Mouse (Mus musculus) duodenum, adult 2 months (tissue): Measurements from ENCODE around the gene Ccdc137. TPM values are rescaled to one million over a fixed set of nuclear protein-coding genes. Genes with fewer than 3 reads are reported as not detected.

ENCODE experiments used
- polyA plus RNA-seq: library from polyadenylated mRNA; depleted of rRNA; stranded (reverse); fragments of >200 nt; gene quantifications from 2 replicates; pipeline ENCODE4 v1.2.3, GENCODE M21; 2012; ENCODE audit warnings: low replicate concordance; rRNA removed

Ccdc137 gene
- 4.9 and 6.0 TPM in 2 replicates for polyA plus RNA-seq

DNA sequence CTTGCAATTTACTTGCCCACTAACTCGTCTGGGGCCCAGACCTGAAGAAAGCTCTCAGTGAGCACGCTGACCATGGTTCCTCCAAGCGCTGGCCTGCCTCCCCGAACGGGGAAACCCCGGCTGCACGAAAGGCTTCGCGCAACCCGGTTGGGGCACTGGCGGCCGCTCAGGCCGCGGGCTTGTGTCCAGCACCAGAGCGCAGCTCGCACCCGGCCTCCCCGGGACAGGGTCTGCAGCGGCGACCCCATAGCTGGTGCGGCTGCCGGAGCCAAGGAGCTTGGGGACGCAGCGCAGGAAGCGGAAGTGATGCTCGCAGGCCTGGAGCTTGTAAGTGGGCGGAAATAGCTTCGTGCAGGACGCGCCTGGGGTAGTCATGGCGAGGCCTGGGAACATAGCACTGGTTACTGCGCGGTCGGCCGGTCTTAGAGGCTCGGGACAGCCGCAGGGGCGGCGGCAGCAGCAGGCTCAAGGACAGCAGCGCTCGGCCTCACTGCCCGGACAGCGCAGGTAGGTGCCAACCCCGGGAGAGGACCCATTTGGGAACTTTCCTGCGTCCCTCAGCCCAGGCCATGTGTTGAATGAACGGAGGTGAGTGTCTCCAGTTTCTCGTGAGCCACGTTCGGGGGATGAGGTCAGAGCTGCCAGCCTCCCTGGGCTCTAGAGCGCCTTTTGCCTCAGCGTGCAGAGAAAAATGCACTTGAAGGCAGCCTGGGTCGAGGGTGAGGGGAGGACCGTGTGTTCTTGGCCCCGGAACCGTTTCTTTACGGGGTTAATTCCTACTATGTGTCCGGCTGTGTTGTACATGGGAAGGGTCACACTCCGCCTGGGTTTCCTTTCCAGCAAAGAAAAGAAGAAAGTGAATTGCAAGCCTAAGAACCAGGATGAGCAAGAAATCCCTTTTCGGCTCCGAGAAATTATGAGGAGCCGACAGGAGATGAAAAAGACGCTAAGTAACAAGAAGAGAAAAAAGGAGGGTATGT lies at the start of gene Ccdc137, which contains the start of gene Oxld1:
TSS of gene Ccdc137 (plus strand) at position 344 of the 980 bp plus-strand sequence.
TSS of gene Oxld1 (minus strand) at position 297 of the 980 bp plus-strand sequence.

DNA sequence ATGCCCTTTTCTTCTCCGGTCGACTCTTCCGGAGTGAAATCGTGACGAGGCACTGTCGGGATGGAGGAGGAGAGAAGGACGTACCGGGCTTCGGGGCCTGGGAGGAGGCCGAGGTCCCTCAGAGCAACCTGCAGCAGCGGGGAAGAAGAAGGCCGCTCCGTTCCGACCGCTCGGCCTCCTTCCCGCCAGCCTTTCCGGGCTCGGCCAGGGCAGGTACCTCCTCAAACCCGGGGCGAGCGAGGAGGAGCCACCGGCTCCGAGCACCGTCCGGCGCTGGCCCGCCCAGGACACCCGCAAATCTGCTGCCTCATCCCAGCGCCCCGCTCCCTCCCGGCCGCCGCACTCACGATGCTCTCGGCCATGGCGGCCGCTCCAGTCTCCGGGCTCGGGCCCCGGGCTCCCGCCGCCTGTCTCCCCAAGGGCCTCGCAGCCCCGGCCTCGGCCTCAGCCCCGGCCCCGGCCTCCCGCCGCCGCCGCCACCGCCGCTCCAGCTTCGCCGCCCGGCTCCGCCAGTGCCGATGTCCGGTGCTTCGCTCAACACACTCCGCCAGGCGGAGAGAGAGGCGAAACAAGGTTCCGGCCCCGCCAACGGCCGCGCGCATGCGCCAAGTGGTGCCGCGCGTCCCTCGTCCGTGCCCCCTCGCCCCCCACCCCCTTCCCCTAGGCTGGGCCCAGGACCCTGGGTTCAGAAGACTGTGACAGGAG lies 20.6 kb upstream of the Ccdc137 start, which contains the start of gene Nploc4:
TSS of gene Nploc4 (minus strand) at position 557 of the 705 bp plus-strand sequence.

GRCm38 (mm10) chr11:120442344-120442743 lies 15.6 kb upstream of the Ccdc137 start, which contains the start of gene Tspan10:
TSS of gene Tspan10 (plus strand) at chr11:120442644.

GRCm38 (mm10) chr11:120453306-120453705 lies 4.6 kb upstream of the Ccdc137 start, which contains the start of gene Pde6g:
TSS of gene Pde6g (minus strand) at chr11:120453500.

GRCm38 (mm10) chr11:120467051-120467735 lies 9.3 kb downstream of the Ccdc137 start, which contains the start of gene Arl16:
TSS of gene Arl16 (minus strand) at chr11:120467607.

GRCm38 (mm10) chr11:120484265-120484981 lies 26.5 kb downstream of the Ccdc137 start, which contains the start of gene Mrpl12:
TSS of gene Mrpl12 (plus strand) at chr11:120484613.

GRCm38 (mm10) chr11:120491317-120492023 lies 33.6 kb downstream of the Ccdc137 start, which contains the start of gene Slc25a10:
TSS of gene Slc25a10 (plus strand) at chr11:120491840.

Other genes starting within 250 kb of the Ccdc137 start
- 11.2 and 12.3 TPM in 2 replicates for gene Bahcc1, start 225.2 kb upstream of the Ccdc137 start, polyA plus RNA-seq
- 797 and 1,378 TPM in 2 replicates for gene Actg1, start 109.6 kb upstream of the Ccdc137 start, polyA plus RNA-seq
- gene Fscn2, start 96.6 kb upstream of the Ccdc137 start, polyA plus RNA-seq = 0.12 TPM in 1 of 2 replicates, not detected in the other
- gene Faap100, start 79.4 kb upstream of the Ccdc137 start, polyA plus RNA-seq = 49.3 and 67.2 TPM in 2 replicates
- 48.8 and 65.0 TPM in 2 replicates for gene Nploc4, start 20.4 kb upstream of the Ccdc137 start, polyA plus RNA-seq
- gene Tspan10, start 15.5 kb upstream of the Ccdc137 start, polyA plus RNA-seq = 0.11 and 0.41 TPM in 2 replicates
- gene Pde6g, start 4.6 kb upstream of the Ccdc137 start, polyA plus RNA-seq = 0.27 and 0.28 TPM in 2 replicates
- 24.0 and 38.7 TPM in 2 replicates for gene Oxld1, start within 50 bp of the Ccdc137 start, polyA plus RNA-seq
- gene Arl16, start 9.5 kb downstream of the Ccdc137 start, polyA plus RNA-seq = 12.1 and 13.4 TPM in 2 replicates
- gene Mrpl12, start 26.5 kb downstream of the Ccdc137 start, polyA plus RNA-seq = 161 and 284 TPM in 2 replicates
- 495 and 586 TPM in 2 replicates for gene Slc25a10, start 33.7 kb downstream of the Ccdc137 start, polyA plus RNA-seq
- 1.7 and 2.5 TPM in 2 replicates for gene Gcgr, start 72.6 kb downstream of the Ccdc137 start, polyA plus RNA-seq
- 28.4 and 38.6 TPM in 2 replicates for gene Mcrip1, start 91.6 kb downstream of the Ccdc137 start, polyA plus RNA-seq
- gene Ppp1r27, start 93.0 kb downstream of the Ccdc137 start, polyA plus RNA-seq = not detected in 2 replicates
- 428 and 758 TPM in 2 replicates for gene P4hb, start 115.1 kb downstream of the Ccdc137 start, polyA plus RNA-seq
- 773 and 1,267 TPM in 2 replicates for gene Arhgdia, start 123.5 kb downstream of the Ccdc137 start, polyA plus RNA-seq
- 10.3 and 18.4 TPM in 2 replicates for gene Alyref, start 140.2 kb downstream of the Ccdc137 start, polyA plus RNA-seq
- 97.9 and 105 TPM in 2 replicates for gene Anapc11, start 140.3 kb downstream of the Ccdc137 start, polyA plus RNA-seq
- gene Npb, start 150.4 kb downstream of the Ccdc137 start, polyA plus RNA-seq = 2.4 and 8.9 TPM in 2 replicates
- gene Pcyt2, start 159.8 kb downstream of the Ccdc137 start, polyA plus RNA-seq = 661 and 912 TPM in 2 replicates
- 89.3 and 105 TPM in 2 replicates for gene Sirt7, start 167.1 kb downstream of the Ccdc137 start, polyA plus RNA-seq
- 29.6 and 39.6 TPM in 2 replicates for gene Mafg, start 175.5 kb downstream of the Ccdc137 start, polyA plus RNA-seq
- gene Pycr1, start 185.7 kb downstream of the Ccdc137 start, polyA plus RNA-seq = 7.4 and 36.8 TPM in 2 replicates
- 0.45 and 0.62 TPM in 2 replicates for gene Myadml2, start 190.0 kb downstream of the Ccdc137 start, polyA plus RNA-seq
- gene Notum, start 203.1 kb downstream of the Ccdc137 start, polyA plus RNA-seq = 0.69 and 4.7 TPM in 2 replicates
- gene Aspscr1, start 214.9 kb downstream of the Ccdc137 start, polyA plus RNA-seq = 164 and 233 TPM in 2 replicates